Mouse (Mus musculus): Measurements from ENCODE around the gene Rtl1. TPM values are rescaled to one million over a fixed set of nuclear protein-coding genes. Genes with fewer than 3 reads are reported as not detected.

Gene Rtl1
- total and polyA plus RNA-seq, 2 experiments from 2014 or later, result 1.3 to 1.5 TPM

DNA sequence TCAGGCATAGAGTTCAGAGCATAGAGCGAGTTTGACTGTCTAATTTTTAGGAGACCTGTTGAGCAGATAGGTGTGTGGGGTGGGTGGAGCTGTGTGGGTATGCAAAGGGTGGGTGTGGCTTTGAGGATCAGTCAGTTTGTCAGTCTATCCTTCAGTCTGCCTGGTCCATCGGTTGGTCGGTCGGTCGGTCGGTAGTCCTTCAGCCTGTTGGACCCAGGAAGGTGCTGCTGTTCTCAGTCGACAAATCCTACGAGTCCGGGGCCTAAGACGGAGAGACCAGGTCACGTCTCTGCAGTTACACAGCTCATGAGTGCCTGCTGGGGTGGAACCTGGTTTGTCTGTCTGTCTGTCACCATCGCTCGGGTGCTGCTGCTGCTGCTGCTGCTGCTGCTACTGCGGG is 17.9 kb upstream of the Rtl1 start:
- WGBS, result 59% methylated on average over 14 of the region's 14 CpGs
- DNase-seq (ENCODE audit: low spot score) (no peak), ATAC-seq (ENCODE audit: low FRiP score) (no peak)
- no peak overlapping the region for H3K4me3 ChIP-seq (ENCODE audit: low read depth, low read length)
- no peak overlapping the region for H3K9ac ChIP-seq (replicated peaks; ENCODE audit: low read length, poor library complexity, severe bottlenecking)
- no peaks in the 10 kb centered on the region for H3K27me3 ChIP-seq (ENCODE audit: insufficient read depth, low read length)
- H3K4me1 ChIP-seq (ENCODE audit: insufficient read depth, low read length), result no peaks in the 10 kb centered on the region
- H3K4me2 ChIP-seq (ENCODE audit: low read depth, low read length, poor library complexity, severe bottlenecking), result no peak overlapping the region
- TF ChIP-seq CTCF (IDR thresholded peaks at IDR 0.05), result no peak
- H3K36me3 ChIP-seq (ENCODE audit: insufficient read depth, low read length), result peaks cover 22% of the 10 kb centered on the region
- no peak overlapping the region for H3K27ac ChIP-seq (ENCODE audit: low read depth, low read length)
- no peaks in the 10 kb centered on the region for H3K9me3 ChIP-seq (ENCODE audit: low read length)

GRCm38 (mm10) chr12:109617126-109617525 is 17.0 kb upstream of the Rtl1 start:
- no peaks in the 10 kb centered on the region for H3K4me1 ChIP-seq (ENCODE audit: insufficient read depth, low read length)
- H3K9ac ChIP-seq (replicated peaks; ENCODE audit: low read length, poor library complexity, severe bottlenecking), result no peak overlapping the region
- ATAC-seq (ENCODE audit: low FRiP score), result no peak
- no peaks in the 10 kb centered on the region for H3K9me3 ChIP-seq (ENCODE audit: low read length)
- peaks cover 27% of the 10 kb centered on the region for H3K36me3 ChIP-seq (ENCODE audit: insufficient read depth, low read length)
- H3K4me2 ChIP-seq (ENCODE audit: low read depth, low read length, poor library complexity, severe bottlenecking), result 0 out of 2 replicates have a peak overlapping the region, but pooled peaks have one; percentile 12
- TF ChIP-seq CTCF (IDR thresholded peaks at IDR 0.05), result no peak
- WGBS, result 29% methylated on average over 15 of the region's 15 CpGs
- no peak for DNase-seq (ENCODE audit: low spot score)
- no peak overlapping the region for H3K27ac ChIP-seq (ENCODE audit: low read depth, low read length)
- no peaks in the 10 kb centered on the region for H3K27me3 ChIP-seq (ENCODE audit: insufficient read depth, low read length)
- H3K4me3 ChIP-seq (ENCODE audit: low read depth, low read length), result no peak overlapping the region

DNA sequence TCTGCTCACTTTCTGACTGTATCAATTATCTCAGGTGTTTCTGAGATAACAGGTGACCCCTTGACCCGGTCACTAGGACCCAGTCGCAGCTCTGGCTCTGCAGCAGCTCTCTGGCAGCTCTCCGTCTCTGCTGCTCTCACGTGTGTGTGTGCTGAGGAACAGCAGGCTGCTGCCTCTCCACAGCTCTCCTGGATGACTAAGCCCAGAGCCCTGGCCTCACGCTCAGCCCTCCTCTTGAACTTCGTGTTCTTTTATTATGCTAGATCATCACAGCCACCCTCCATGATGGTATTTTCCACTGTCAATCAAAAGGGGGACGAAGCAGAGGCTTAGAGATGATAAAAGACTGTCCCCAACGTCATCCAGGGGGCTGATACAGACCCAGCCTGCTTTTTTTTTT is 15.2 kb upstream of the Rtl1 start:
- no peak for TF ChIP-seq CTCF (IDR thresholded peaks at IDR 0.05)
- no peaks in the 10 kb centered on the region for H3K9me3 ChIP-seq (ENCODE audit: low read length)
- DNase-seq (ENCODE audit: low spot score) (no peak), ATAC-seq (ENCODE audit: low FRiP score) (no peak)
- H3K4me3 ChIP-seq (ENCODE audit: low read depth, low read length), result no peak overlapping the region
- no peaks in the 10 kb centered on the region for H3K4me1 ChIP-seq (ENCODE audit: insufficient read depth, low read length)
- peaks cover 40% of the 10 kb centered on the region for H3K36me3 ChIP-seq (ENCODE audit: insufficient read depth, low read length)
- no peak overlapping the region for H3K9ac ChIP-seq (replicated peaks; ENCODE audit: low read length, poor library complexity, severe bottlenecking)
- WGBS, result 62% methylated on average over 8 of the region's 8 CpGs
- H3K27ac ChIP-seq (ENCODE audit: low read depth, low read length), result no peak overlapping the region
- no peak overlapping the region for H3K4me2 ChIP-seq (ENCODE audit: low read depth, low read length, poor library complexity, severe bottlenecking)
- H3K27me3 ChIP-seq (ENCODE audit: insufficient read depth, low read length), result no peaks in the 10 kb centered on the region

- Histone ChIP-seq H3K9ac (replicated peaks; ENCODE audit: low read length, poor library complexity, severe bottlenecking) (no peak overlapping the region), H3K4me2 (ENCODE audit: low read depth, low read length, poor library complexity, severe bottlenecking) (no peak overlapping the region), H3K4me1 (ENCODE audit: insufficient read depth, low read length) (no peaks in the 10 kb centered on the region), H3K27me3 (ENCODE audit: insufficient read depth, low read length) (no peaks in the 10 kb centered on the region), H3K27ac (ENCODE audit: low read depth, low read length) (no peak overlapping the region), H3K4me3 (ENCODE audit: low read depth, low read length) (no peak overlapping the region), H3K9me3 (ENCODE audit: low read length) (no peaks in the 10 kb centered on the region), H3K36me3 (ENCODE audit: insufficient read depth, low read length) (peaks cover 50% of the 10 kb centered on the region)
- ATAC-seq (ENCODE audit: low FRiP score) (no peak), DNase-seq (ENCODE audit: low spot score) (no peak)
- WGBS, result 44% methylated on average over 10 of the region's 10 CpGs
- TF ChIP-seq CTCF (IDR thresholded peaks at IDR 0.05), result peak; percentile 23
Observed at GRCm38 (mm10) chr12:109614416-109614815, 14.3 kb upstream of the Rtl1 start.

- no peaks in the 10 kb centered on the region for H3K27me3 ChIP-seq (ENCODE audit: insufficient read depth, low read length)
- DNase-seq (ENCODE audit: low spot score) (peak; percentile 38), ATAC-seq (ENCODE audit: low FRiP score) (no peak)
- no peak overlapping the region for H3K9ac ChIP-seq (replicated peaks; ENCODE audit: low read length, poor library complexity, severe bottlenecking)
- H3K4me1 ChIP-seq (ENCODE audit: insufficient read depth, low read length), result no peaks in the 10 kb centered on the region
- H3K36me3 ChIP-seq (ENCODE audit: insufficient read depth, low read length), result peaks cover 59% of the 10 kb centered on the region
- peak overlapping the region; percentile 45 for H3K4me2 ChIP-seq (ENCODE audit: low read depth, low read length, poor library complexity, severe bottlenecking)
- peak; percentile 56 for TF ChIP-seq CTCF (IDR thresholded peaks at IDR 0.05)
- H3K27ac ChIP-seq (ENCODE audit: low read depth, low read length), result no peak overlapping the region
- WGBS, result 52% methylated on average over 32 of the region's 34 CpGs
- H3K4me3 ChIP-seq (ENCODE audit: low read depth, low read length), result 0 out of 2 replicates have a peak overlapping the region, but pooled peaks have one; percentile 14
- H3K9me3 ChIP-seq (ENCODE audit: low read length), result no peaks in the 10 kb centered on the region
Observed at GRCm38 (mm10) chr12:109612392-109613385, 12.6 kb upstream of the Rtl1 start.

Data from midbrain, postnatal 0 days (tissue).